Mouse (Mus musculus): ENCODE data around the gene Fasn. TPM values are rescaled to one million over a fixed set of nuclear protein-coding genes. Genes with fewer than 3 reads are reported as not detected.

Fasn gene
- polyA plus RNA-seq, 1 experiment = 199 TPM

- Histone ChIP-seq H3K4me3 (ENCODE audit: insufficient read depth, poor library complexity, severe bottlenecking) (no peak overlapping the region), H3ac (ENCODE audit: control insufficient read depth, insufficient read length, low read depth) (no peak overlapping the region), H3K27me3 (ENCODE audit: control insufficient read depth, insufficient read depth, insufficient read length) (no peaks in the 10 kb centered on the region), H3K79me3 (ENCODE audit: low read depth) (no peaks in the 10 kb centered on the region), H3K79me2 (ENCODE audit: control insufficient read depth, insufficient read depth) (no peaks in the 10 kb centered on the region), H3K36me3 (ENCODE audit: control insufficient read depth, insufficient read depth) (no peaks in the 10 kb centered on the region)
- TF ChIP-seq MYOD1 (IDR thresholded peaks at IDR 0.05; ENCODE audit: control insufficient read depth, insufficient read length, low read depth) = no peak
- TF ChIP-seq MYOG (IDR thresholded peaks at IDR 0.05; ENCODE audit: control insufficient read depth, extremely low read depth, insufficient read length) = no peak
- no peak for TF ChIP-seq FOSL1 (IDR thresholded peaks at IDR 0.05; ENCODE audit: insufficient read depth, low read length, poor library complexity, severe bottlenecking)
- no peak for TF ChIP-seq USF1 (IDR thresholded peaks at IDR 0.05; ENCODE audit: low read depth)
Measured at GRCm38 (mm10) chr11:120831659-120832440, 7.5 kb upstream of the Fasn start.

GRCm38 (mm10) chr11:120830686-120831085 lies 6.3 kb upstream of the Fasn start:
- Histone ChIP-seq H3ac (ENCODE audit: control insufficient read depth, insufficient read length, low read depth) (no peak overlapping the region), H3K4me3 (ENCODE audit: insufficient read depth, poor library complexity, severe bottlenecking) (no peak overlapping the region), H3K79me3 (ENCODE audit: low read depth) (no peaks in the 10 kb centered on the region), H3K27me3 (ENCODE audit: control insufficient read depth, insufficient read depth, insufficient read length) (no peaks in the 10 kb centered on the region), H3K36me3 (ENCODE audit: control insufficient read depth, insufficient read depth) (no peaks in the 10 kb centered on the region), H3K79me2 (ENCODE audit: control insufficient read depth, insufficient read depth) (no peaks in the 10 kb centered on the region)
- TF ChIP-seq FOSL1 (IDR thresholded peaks at IDR 0.05; ENCODE audit: insufficient read depth, low read length, poor library complexity, severe bottlenecking) (no peak), CEBPB (IDR thresholded peaks at IDR 0.05; ENCODE audit: low read depth) (no peak), MYOD1 (IDR thresholded peaks at IDR 0.05; ENCODE audit: control insufficient read depth, insufficient read length, low read depth) (no peak), MYOG (IDR thresholded peaks at IDR 0.05; ENCODE audit: control insufficient read depth, extremely low read depth, insufficient read length) (no peak), USF1 (IDR thresholded peaks at IDR 0.05; ENCODE audit: low read depth) (no peak), MAX (IDR thresholded peaks at IDR 0.05) (no peak), CTCF (IDR thresholded peaks at IDR 0.05; ENCODE audit: control insufficient read depth, insufficient read depth, insufficient read length) (no peak)

- Histone ChIP-seq H3K4me3 (ENCODE audit: insufficient read depth, poor library complexity, severe bottlenecking) (no peak overlapping the region), H3K27me3 (ENCODE audit: control insufficient read depth, insufficient read depth, insufficient read length) (no peaks in the 10 kb centered on the region), H3K79me3 (ENCODE audit: low read depth) (no peaks in the 10 kb centered on the region), H3ac (ENCODE audit: control insufficient read depth, insufficient read length, low read depth) (no peak overlapping the region), H3K79me2 (ENCODE audit: control insufficient read depth, insufficient read depth) (no peaks in the 10 kb centered on the region), H3K36me3 (ENCODE audit: control insufficient read depth, insufficient read depth) (no peaks in the 10 kb centered on the region)
- no peak for TF ChIP-seq USF1 (IDR thresholded peaks at IDR 0.05; ENCODE audit: low read depth)
- no peak for TF ChIP-seq CTCF (IDR thresholded peaks at IDR 0.05; ENCODE audit: control insufficient read depth, insufficient read depth, insufficient read length)
- no peak for TF ChIP-seq MYOD1 (IDR thresholded peaks at IDR 0.05; ENCODE audit: control insufficient read depth, insufficient read length, low read depth)
- TF ChIP-seq FOSL1 (IDR thresholded peaks at IDR 0.05; ENCODE audit: insufficient read depth, low read length, poor library complexity, severe bottlenecking) = no peak
- TF ChIP-seq CEBPB (IDR thresholded peaks at IDR 0.05; ENCODE audit: low read depth) = no peak
- TF ChIP-seq MYOG (IDR thresholded peaks at IDR 0.05; ENCODE audit: control insufficient read depth, extremely low read depth, insufficient read length) = no peak
- TF ChIP-seq MAX (IDR thresholded peaks at IDR 0.05) = no peak
Measured at GRCm38 (mm10) chr11:120829757-120830532, 5.6 kb upstream of the Fasn start.

- Histone ChIP-seq H3K79me3 (ENCODE audit: low read depth) (peaks cover under 1% of the 10 kb centered on the region), H3K79me2 (ENCODE audit: control insufficient read depth, insufficient read depth) (peaks cover 5% of the 10 kb centered on the region), H3ac (ENCODE audit: control insufficient read depth, insufficient read length, low read depth) (no peak overlapping the region), H3K36me3 (ENCODE audit: control insufficient read depth, insufficient read depth) (no peaks in the 10 kb centered on the region), H3K27me3 (ENCODE audit: control insufficient read depth, insufficient read depth, insufficient read length) (no peaks in the 10 kb centered on the region), H3K4me3 (ENCODE audit: insufficient read depth, poor library complexity, severe bottlenecking) (no peak overlapping the region)
- TF ChIP-seq MYOD1 (IDR thresholded peaks at IDR 0.05; ENCODE audit: control insufficient read depth, insufficient read length, low read depth) (no peak), USF1 (IDR thresholded peaks at IDR 0.05; ENCODE audit: low read depth) (no peak), FOSL1 (IDR thresholded peaks at IDR 0.05; ENCODE audit: insufficient read depth, low read length, poor library complexity, severe bottlenecking) (no peak)
Measured at GRCm38 (mm10) chr11:120828416-120828815, 4.1 kb upstream of the Fasn start.

- TF ChIP-seq FOSL1 (IDR thresholded peaks at IDR 0.05; ENCODE audit: insufficient read depth, low read length, poor library complexity, severe bottlenecking) (no peak), MYOG (IDR thresholded peaks at IDR 0.05; ENCODE audit: control insufficient read depth, extremely low read depth, insufficient read length) (no peak), MAX (IDR thresholded peaks at IDR 0.05) (no peak), USF1 (IDR thresholded peaks at IDR 0.05; ENCODE audit: low read depth) (no peak), CEBPB (IDR thresholded peaks at IDR 0.05; ENCODE audit: low read depth) (no peak), CTCF (IDR thresholded peaks at IDR 0.05; ENCODE audit: control insufficient read depth, insufficient read depth, insufficient read length) (no peak), MYOD1 (IDR thresholded peaks at IDR 0.05; ENCODE audit: control insufficient read depth, insufficient read length, low read depth) (no peak)
- H3K4me3 ChIP-seq (ENCODE audit: insufficient read depth, poor library complexity, severe bottlenecking) = no peak overlapping the region
- H3K27me3 ChIP-seq (ENCODE audit: control insufficient read depth, insufficient read depth, insufficient read length) = no peaks in the 10 kb centered on the region
- no peak overlapping the region for H3ac ChIP-seq (ENCODE audit: control insufficient read depth, insufficient read length, low read depth)
- peaks cover 22% of the 10 kb centered on the region for H3K79me3 ChIP-seq (ENCODE audit: low read depth)
- peaks cover 26% of the 10 kb centered on the region for H3K79me2 ChIP-seq (ENCODE audit: control insufficient read depth, insufficient read depth)
- H3K36me3 ChIP-seq (ENCODE audit: control insufficient read depth, insufficient read depth) = peaks cover 17% of the 10 kb centered on the region
Measured at GRCm38 (mm10) chr11:120826016-120826953, 1.9 kb upstream of the Fasn start.

Measured in C2C12 (cell line).